Mouse (Mus musculus): Measurements from ENCODE around the gene R3hdm2. TPM values are rescaled to one million over a fixed set of nuclear protein-coding genes. Genes with fewer than 3 reads are reported as not detected.
A peak's percentile ranks its signal among the peaks of the same experiment; 100 is the strongest.

R3hdm2 gene
- polyA plus RNA-seq, 1 experiment from 2014 or later, result 33.3 TPM

DNA sequence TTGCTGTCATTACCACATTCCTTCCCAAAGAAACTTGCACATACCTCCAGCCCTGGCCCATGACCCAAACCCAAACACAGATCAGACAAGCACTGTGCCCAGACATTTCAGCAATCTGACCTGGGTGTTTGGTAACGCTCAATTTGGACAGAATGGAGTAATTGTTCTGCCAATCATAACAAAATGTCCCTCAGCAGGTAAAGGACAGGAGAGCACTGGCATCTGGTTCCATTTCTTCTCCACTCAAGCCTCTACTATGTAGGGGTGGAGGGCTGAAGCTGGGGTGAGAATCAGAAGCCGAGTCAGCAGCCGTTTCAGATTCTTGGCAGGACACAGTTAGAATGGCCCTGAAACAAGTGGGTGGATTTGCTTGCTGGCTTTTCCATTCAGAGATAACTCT lies 112.0 kb downstream of the R3hdm2 start:
- WGBS, result 87% methylated on average over 3 of the region's 3 CpGs
- H3K27ac ChIP-seq, result no peak overlapping the region
- no peaks in the 10 kb centered on the region for H3K4me1 ChIP-seq
- H3K36me3 ChIP-seq, result peaks cover 93% of the 10 kb centered on the region
- no peaks in the 10 kb centered on the region for H3K27me3 ChIP-seq (ENCODE audit: insufficient read depth, poor library complexity, severe bottlenecking)
- H3K9me3 ChIP-seq, result no peaks in the 10 kb centered on the region
- no peak for DNase-seq (ENCODE audit: low spot score)
- H3K4me3 ChIP-seq, result no peak overlapping the region

DNA sequence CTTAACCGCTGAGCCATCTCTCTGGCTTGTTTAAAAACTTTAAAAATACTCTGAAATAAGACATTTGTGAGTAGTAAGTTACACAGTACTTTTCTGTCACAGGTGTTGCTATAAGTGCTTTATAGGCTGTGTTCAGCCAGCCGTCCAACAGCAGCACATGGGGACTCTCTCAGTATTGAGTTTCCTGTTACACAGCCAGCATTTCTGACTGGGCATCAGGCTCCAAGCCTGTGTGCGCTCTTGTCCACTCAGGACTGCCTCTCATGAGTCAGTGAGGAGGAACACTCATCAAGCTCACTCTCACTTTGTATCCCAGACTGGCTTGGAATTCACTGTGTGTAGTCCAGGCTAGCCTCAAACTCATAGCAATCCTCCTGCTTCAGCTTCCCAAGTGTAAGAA lies 116.0 kb downstream of the R3hdm2 start:
- no peak for DNase-seq (ENCODE audit: low spot score)
- no peaks in the 10 kb centered on the region for H3K9me3 ChIP-seq
- H3K27me3 ChIP-seq (ENCODE audit: insufficient read depth, poor library complexity, severe bottlenecking), result no peaks in the 10 kb centered on the region
- 92% methylated on average over 3 of the region's 3 CpGs for WGBS
- H3K4me1 ChIP-seq, result no peaks in the 10 kb centered on the region
- peaks cover 94% of the 10 kb centered on the region for H3K36me3 ChIP-seq
- no peak overlapping the region for H3K27ac ChIP-seq
- H3K4me3 ChIP-seq, result no peak overlapping the region

DNA sequence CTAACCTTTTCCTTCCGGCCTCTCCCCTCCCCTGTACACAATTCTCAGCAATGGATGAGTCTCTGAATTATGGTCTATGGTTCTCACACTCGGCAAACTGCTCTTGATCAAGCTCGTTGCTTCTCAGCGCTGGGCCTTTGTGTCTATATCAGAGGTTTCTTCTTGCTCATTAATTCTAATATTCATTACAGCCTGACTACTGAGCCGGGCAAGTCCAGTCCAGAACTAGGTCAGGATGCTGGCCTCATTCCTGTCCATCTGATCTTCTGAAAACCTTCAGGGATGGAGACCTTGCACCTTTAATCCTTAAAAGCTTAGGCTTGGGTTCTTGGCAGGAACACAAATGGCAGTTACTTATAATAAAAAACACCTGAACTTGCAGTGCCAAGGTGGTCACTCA lies 119.4 kb downstream of the R3hdm2 start:
- 91% methylated on average over 5 of the region's 5 CpGs for WGBS
- 0 out of 2 replicates have a peak, but pooled peaks cover 7% of the 10 kb centered on the region for H3K4me1 ChIP-seq
- H3K4me3 ChIP-seq, result no peak overlapping the region
- H3K27ac ChIP-seq, result no peak overlapping the region
- H3K36me3 ChIP-seq, result peaks cover 76% of the 10 kb centered on the region
- no peaks in the 10 kb centered on the region for H3K9me3 ChIP-seq
- DNase-seq (ENCODE audit: low spot score), result no peak
- no peaks in the 10 kb centered on the region for H3K27me3 ChIP-seq (ENCODE audit: insufficient read depth, poor library complexity, severe bottlenecking)

DNA sequence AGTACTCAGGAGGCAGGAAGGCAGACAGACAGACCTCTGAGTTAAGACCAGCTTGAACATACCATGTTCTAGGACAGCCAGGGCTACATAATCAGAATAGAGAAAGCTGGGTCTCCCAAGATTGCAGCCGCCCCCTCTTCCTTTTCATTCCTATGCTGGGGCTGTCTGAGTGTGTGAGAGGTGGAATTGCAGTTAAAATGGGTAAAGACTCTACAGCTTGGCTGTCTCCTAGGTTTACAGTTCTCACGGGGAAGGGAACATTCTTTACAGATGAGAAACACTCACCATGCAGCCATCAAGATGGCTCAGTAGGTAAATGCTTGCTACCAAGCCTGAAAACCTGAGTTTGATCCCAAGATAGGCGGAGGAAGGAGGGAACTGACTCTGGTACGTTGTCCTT lies 119.9 kb downstream of the R3hdm2 start:
- 88% methylated on average over 4 of the region's 4 CpGs for WGBS

DNA sequence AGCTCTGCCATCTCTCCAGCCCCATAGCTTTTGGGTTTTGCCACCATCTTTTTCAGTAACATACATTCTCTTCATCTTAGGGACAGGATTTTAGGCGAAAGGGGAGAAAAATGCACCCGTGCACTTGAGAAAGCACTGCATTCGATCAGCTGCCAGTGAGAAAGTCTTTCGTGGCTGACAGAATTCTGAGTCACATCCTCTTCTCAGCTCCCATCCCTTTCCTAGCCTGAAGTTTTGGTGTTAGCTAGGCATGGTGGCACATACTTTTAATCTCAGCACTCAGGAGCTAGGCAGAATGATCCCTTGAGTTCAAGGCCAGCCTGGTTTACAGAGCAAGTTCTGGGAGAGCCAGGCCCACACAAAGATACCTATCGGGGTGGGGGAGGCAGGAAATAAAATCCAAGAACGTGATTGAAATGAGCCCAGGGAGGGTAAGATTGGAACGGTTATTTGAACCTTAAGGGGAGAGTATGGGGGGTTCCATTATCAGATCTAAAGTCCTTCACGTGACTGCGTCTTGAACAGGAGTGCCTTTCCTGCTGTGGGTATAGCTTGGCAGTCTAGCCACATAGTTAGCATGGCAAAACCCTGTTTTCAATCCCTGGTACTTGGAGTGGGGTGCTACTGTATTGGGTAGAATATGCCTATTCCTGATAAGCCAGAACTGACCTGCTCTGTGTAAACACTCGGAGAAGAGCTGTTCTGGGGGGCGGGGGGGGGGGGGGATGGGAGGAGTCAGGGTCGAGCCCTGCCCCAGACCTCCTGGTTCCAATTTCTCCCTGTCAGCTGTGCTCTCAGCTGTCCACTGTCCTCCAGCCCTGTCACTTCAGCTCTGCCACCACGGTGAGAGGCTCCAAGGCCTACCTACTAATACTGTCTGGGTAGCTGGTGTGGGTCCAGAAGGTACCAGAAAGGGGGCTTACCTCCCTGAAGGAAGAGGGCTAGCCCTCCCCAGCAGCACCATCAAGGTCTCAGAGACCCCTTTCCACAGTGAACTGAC lies 121.1 kb downstream of the R3hdm2 start, which contains the start of gene Stac3:
Gene Stac3 (plus strand): TSS at position 793 of the 1,000 bp plus-strand sequence.
- Histone ChIP-seq H3K27me3 (ENCODE audit: insufficient read depth, poor library complexity, severe bottlenecking) (peaks cover 10% of the 10 kb centered on the region), H3K27ac (no peak within 1 kb of the TSS), H3K9me3 (no peaks in the 10 kb centered on the region), H3K4me1 (0 out of 2 replicates have a peak, but pooled peaks cover 7% of the 10 kb centered on the region), H3K4me3 (no peak within 1 kb of the TSS), H3K36me3 (peaks cover 64% of the 10 kb centered on the region)
- WGBS, result 70% methylated on average over 12 of the region's 13 CpGs
- DNase-seq (ENCODE audit: low spot score), result no peak

More for the DNA sequence above, 119.9 kb downstream of the R3hdm2 start:
- 0 out of 2 replicates have a peak, but pooled peaks cover 7% of the 10 kb centered on the region for H3K4me1 ChIP-seq
- H3K9me3 ChIP-seq, result no peaks in the 10 kb centered on the region
- peaks cover 73% of the 10 kb centered on the region for H3K36me3 ChIP-seq
- H3K27ac ChIP-seq, result no peak overlapping the region
- DNase-seq (ENCODE audit: low spot score), result no peak
- no peak overlapping the region for H3K4me3 ChIP-seq
- 0 out of 2 replicates have a peak, but pooled peaks cover 1% of the 10 kb centered on the region for H3K27me3 ChIP-seq (ENCODE audit: insufficient read depth, poor library complexity, severe bottlenecking)

DNA sequence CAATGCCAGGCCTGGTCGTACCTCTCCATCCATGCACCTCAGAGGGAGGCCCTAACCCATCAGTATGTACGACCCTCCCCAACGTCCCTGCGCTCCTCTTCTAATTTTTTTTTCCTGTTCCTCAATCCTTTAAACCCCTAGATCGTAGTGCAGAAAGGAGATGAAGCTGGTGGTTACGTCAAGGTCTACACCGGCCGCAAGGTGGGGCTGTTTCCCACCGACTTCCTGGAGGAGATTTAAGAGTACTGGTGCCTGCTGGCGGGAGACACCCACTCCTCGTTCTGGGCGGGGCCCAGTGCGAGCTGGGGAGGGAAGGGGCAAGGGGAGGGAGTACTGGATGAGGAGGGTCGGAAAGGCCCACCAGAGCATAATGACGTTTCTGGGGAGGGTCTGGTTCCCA lies 128.1 kb downstream of the R3hdm2 start:
- DNase-seq (ENCODE audit: low spot score), result peak; percentile 90
- H3K27me3 ChIP-seq (ENCODE audit: insufficient read depth, poor library complexity, severe bottlenecking), result peaks cover 77% of the 10 kb centered on the region
- peaks cover 54% of the 10 kb centered on the region for H3K4me1 ChIP-seq
- H3K9me3 ChIP-seq, result no peaks in the 10 kb centered on the region
- no peak overlapping the region for H3K27ac ChIP-seq
- WGBS, result 2% methylated on average over 15 of the region's 15 CpGs
- peaks cover 20% of the 10 kb centered on the region; the same call in 1 of the 2 replicates for H3K36me3 ChIP-seq
- H3K4me3 ChIP-seq, result peak overlapping the region; percentile 58; the same call in 1 of the 2 replicates

DNA sequence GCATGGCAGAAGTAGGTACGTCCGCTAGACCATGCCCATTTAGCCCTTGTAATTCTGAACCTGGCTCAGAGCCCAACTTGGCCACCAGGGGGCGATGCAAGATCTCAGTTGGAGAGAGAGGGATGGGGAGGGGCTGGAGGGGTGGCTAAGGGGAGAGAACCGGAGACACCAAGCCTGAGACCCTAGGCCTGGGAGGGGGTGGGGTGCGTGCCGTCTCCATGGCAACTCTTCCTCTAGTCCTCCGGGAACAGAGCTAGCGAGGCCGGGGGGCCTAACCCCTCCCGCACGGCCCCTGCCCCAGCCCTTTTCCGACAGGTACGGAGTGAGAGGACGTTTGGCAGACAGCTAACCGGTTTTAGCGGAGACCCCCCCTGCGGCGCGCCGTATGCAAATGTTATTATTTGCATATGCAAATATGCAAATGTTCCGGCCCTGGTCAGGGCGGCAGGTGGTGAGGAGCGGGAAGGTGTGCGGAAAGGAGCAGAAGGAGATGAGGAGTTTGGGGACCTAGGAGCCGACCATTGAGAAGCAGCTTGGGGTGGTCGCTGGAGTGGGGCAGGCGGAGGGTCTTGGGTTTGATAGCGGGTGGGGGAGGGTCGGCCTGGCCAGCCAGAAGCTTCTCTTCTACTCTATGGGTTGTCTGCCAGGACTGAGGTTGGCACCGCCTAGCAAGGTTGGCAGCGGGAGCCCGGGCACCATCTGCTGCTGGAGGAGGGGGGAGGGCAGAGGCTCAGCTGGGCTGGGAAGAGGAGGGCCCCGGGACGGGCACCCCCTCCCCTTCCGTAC lies 129.1 kb downstream of the R3hdm2 start:
- Histone ChIP-seq H3K27ac (no peak overlapping the region; the same call in 1 of the 2 replicates), H3K27me3 (ENCODE audit: insufficient read depth, poor library complexity, severe bottlenecking) (peaks cover 87% of the 10 kb centered on the region), H3K36me3 (peaks cover 12% of the 10 kb centered on the region; the same call in 1 of the 2 replicates)

DNA sequence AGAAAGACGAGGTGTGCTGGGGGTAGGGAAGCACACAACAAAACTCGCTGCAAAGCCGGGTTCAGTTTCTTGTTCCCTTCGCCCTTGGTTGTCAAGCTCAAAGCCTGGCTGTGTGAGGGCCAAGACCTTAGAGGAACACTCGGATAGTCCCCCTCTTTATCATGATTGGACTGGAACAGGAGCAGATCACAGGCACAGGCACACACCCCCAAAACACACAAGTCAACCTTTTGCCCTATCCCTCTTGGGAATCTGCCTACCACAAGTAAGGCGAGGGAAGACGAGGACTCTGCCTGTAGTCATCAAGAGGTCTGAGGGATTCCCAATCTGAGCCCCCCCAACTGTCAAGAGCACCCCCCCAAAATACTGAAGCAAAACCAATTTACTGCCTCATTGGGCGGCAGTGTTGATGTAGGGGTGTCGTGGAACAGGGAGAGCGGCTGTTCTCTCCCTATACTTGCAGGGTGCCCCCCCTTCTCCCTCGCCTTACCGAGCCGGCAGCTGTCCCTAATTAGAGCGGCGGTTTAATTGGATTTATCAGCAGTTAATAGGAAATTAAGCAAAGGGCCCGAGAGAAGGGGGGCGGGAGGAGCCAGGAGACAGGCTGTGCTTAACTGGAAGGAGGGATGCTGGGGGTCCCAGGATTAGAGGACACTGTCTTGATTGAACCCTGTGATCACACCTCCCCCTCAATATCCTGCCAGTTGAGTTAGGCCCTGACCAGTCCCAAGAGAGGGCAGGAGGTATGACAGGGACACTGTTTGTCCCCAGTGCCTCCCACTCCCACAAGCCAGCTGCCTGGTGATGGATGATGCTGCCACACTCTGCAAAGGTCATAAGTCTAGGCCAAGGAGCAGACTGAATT lies 129.9 kb downstream of the R3hdm2 start:
- Histone ChIP-seq H3K4me3 (peak overlapping the region; percentile 58), H3K27me3 (ENCODE audit: insufficient read depth, poor library complexity, severe bottlenecking) (peaks cover 93% of the 10 kb centered on the region), H3K36me3 (peaks cover 8% of the 10 kb centered on the region; the same call in 1 of the 2 replicates), H3K4me1 (peaks cover 72% of the 10 kb centered on the region), H3K27ac (no peak overlapping the region), H3K9me3 (no peaks in the 10 kb centered on the region)
- no peak for DNase-seq (ENCODE audit: low spot score)
- 5% methylated on average over 17 of the region's 17 CpGs for WGBS

More for the DNA sequence above, 129.1 kb downstream of the R3hdm2 start:
- peaks cover 64% of the 10 kb centered on the region for H3K4me1 ChIP-seq
- H3K9me3 ChIP-seq, result no peaks in the 10 kb centered on the region
- under 1% methylated on average over 35 of the region's 35 CpGs for WGBS
- H3K4me3 ChIP-seq, result peak overlapping the region; percentile 58
- DNase-seq (ENCODE audit: low spot score), result peak; percentile 93

DNA sequence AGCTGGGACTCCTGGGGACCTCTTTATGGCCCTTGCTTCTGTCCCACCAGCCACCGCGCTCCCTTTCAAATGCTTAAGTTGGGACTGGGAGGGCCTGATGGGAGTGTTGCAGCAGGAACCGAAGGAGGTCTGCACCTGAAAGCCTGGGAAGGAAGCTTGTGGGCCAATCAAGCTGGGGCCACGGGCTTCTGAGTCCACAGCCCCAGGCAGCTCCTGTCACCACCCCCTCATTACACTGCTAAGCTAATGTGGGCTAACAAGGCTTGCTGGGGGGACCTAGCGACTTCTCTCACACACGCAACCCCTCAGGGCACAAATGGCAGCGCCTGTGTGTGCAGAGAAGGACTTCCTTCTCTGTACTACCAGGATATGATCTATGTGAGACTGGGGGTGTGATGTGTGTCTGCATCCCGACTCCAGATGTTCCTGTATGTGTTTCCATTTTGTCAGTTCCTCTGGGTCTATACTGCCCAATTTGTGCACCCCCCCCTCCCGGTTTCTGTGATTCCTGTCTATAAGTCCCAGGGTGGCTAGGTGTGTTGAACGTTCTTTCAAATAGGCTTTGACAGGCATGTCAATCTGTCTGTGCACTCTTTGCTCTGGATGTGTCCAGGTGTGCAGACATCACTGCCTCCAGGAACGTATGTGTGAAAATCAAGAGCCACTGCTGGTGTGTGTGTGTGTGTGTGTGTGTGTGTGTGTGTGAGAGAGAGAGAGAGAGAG lies 130.9 kb downstream of the R3hdm2 start:
- H3K27me3 ChIP-seq (ENCODE audit: insufficient read depth, poor library complexity, severe bottlenecking), result peaks cover 96% of the 10 kb centered on the region
- H3K27ac ChIP-seq, result no peak overlapping the region
- 5% methylated on average over 11 of the region's 11 CpGs for WGBS
- H3K36me3 ChIP-seq, result peaks cover 5% of the 10 kb centered on the region; the same call in 1 of the 2 replicates
- no peaks in the 10 kb centered on the region for H3K9me3 ChIP-seq
- peaks cover 82% of the 10 kb centered on the region for H3K4me1 ChIP-seq
- peak overlapping the region; percentile 63 for H3K4me3 ChIP-seq
- DNase-seq (ENCODE audit: low spot score), result no peak

DNA sequence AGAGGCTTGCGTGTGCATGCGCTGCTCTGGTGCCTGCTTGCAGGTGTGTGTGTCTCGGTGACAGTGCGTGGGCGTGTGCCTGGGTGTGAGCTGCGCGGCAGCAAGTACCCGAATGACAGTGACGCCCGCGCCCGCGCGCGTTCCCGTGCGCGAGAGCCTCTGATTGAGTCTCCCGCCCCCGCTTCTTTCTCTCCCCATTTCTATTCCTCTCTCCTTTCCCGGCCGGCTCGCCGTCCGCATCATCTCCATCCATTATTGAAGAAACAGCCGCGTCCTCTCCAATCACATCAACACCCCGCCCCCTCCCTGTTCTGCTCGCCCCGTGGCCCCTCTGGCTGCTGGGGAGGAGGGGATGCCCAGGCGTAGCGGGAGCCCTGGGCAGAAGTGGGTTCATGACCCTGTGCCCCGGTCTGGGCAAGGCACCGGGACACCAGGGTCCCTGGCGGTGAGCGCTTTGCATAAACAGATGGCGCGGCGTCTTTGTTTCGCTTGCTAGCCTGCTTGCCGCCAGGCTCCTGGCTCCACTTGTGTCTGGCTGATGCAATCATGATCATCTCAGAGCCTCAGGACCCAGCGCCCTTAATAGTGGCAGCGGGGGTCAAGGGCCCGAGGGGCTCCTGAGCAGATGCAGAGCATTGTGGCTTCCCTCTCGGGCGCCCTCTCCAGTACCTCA lies 131.6 kb downstream of the R3hdm2 start:
- no peaks in the 10 kb centered on the region for H3K9me3 ChIP-seq
- H3K4me1 ChIP-seq, result peaks cover 89% of the 10 kb centered on the region
- peaks cover 3% of the 10 kb centered on the region; the same call in 1 of the 2 replicates for H3K36me3 ChIP-seq
- H3K27me3 ChIP-seq (ENCODE audit: insufficient read depth, poor library complexity, severe bottlenecking), result peaks cover 95% of the 10 kb centered on the region
- H3K4me3 ChIP-seq, result peak overlapping the region; percentile 63
- H3K27ac ChIP-seq, result peak overlapping the region; percentile 70
- no peak for DNase-seq (ENCODE audit: low spot score)
- WGBS, result under 1% methylated on average over 43 of the region's 46 CpGs

DNA sequence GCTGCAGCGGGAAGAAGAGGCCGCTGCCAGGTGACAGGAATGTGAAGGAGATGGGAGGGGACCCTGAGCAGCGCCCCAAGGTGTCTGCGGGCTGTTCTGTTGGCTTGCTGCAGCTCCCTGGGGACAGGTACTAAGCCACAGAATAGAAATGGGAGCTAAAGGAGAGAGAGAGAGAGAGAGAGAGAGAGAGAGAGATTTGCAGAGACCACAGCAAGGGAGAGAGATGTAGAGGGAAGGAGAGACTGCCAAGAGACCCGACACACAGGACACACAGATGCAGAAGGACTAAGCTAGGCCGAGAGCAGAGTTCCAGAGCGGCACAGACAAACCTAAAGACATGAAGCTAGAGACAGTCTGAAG lies 132.2 kb downstream of the R3hdm2 start:
- DNase-seq (ENCODE audit: low spot score), result no peak
- 1% methylated on average over 7 of the region's 7 CpGs for WGBS
- Histone ChIP-seq H3K9me3 (no peaks in the 10 kb centered on the region), H3K27ac (peak overlapping the region; percentile 70), H3K36me3 (peaks cover 8% of the 10 kb centered on the region), H3K4me3 (peak overlapping the region; percentile 63), H3K27me3 (ENCODE audit: insufficient read depth, poor library complexity, severe bottlenecking) (peaks cover 95% of the 10 kb centered on the region), H3K4me1 (peaks cover 95% of the 10 kb centered on the region)

Measured in heart, embryonic 10.5 days (tissue).